Mouse (Mus musculus) urinary bladder, postnatal 25 days (tissue): ENCODE measurements at regions not wholly inside any gene's neighbourhood (a gene's known extent, or its start where the extent isn't known, plus 50 kb on each side); places are given as distances from the start of the nearest gene placed in this dataset.

Source experiments
- DNase-seq: peaks from one replicate; pipeline ENCODE4 v3.0.0; 2022; ENCODE audit warnings: low spot score

GRCm38 (mm10) chr5:90164434-90164833 lies 59.4 kb downstream of the Cox18 start:
- DNase-seq, result no peak

GRCm38 (mm10) chr5:90163033-90163859 lies 60.6 kb downstream of the Cox18 start:
- DNase-seq, result no peak

- DNase-seq, result no peak
Observed at GRCm38 (mm10) chr5:90160281-90160680, 63.5 kb downstream of the Cox18 start.

- DNase-seq, result no peak
Observed at GRCm38 (mm10) chr5:90156522-90156921, 67.3 kb downstream of the Cox18 start.

GRCm38 (mm10) chr5:90149611-90150532 lies 73.9 kb downstream of the Cox18 start:
- no peak for DNase-seq

- DNase-seq, result no peak
Observed at GRCm38 (mm10) chr5:90135971-90136370, 87.8 kb downstream of the Cox18 start.

- DNase-seq, result no peak
Observed at GRCm38 (mm10) chr5:90107036-90107435, 116.8 kb downstream of the Cox18 start.

GRCm38 (mm10) chr5:90104672-90105071 lies 119.1 kb downstream of the Cox18 start:
- DNase-seq, result no peak

- DNase-seq, result no peak
Observed at GRCm38 (mm10) chr5:90088541-90088940, 135.3 kb downstream of the Cox18 start.

- DNase-seq, result no peak
Observed at GRCm38 (mm10) chr5:90086491-90086890, 137.3 kb downstream of the Cox18 start.

- no peak for DNase-seq
Observed at GRCm38 (mm10) chr5:90077025-90077536, 146.7 kb downstream of the Cox18 start.

GRCm38 (mm10) chr5:90075629-90076349 lies 148.0 kb downstream of the Cox18 start:
- no peak for DNase-seq

GRCm38 (mm10) chr5:90071806-90072205 lies 152.0 kb downstream of the Cox18 start:
- DNase-seq, result no peak

- no peak for DNase-seq
Observed at GRCm38 (mm10) chr5:90068601-90069000, 155.2 kb downstream of the Cox18 start.

- no peak for DNase-seq
Observed at GRCm38 (mm10) chr5:90067817-90068216, 156.0 kb downstream of the Cox18 start.

GRCm38 (mm10) chr5:90065884-90066615 lies 157.8 kb downstream of the Cox18 start:
- DNase-seq, result no peak

GRCm38 (mm10) chr5:90055686-90056085 lies 168.1 kb downstream of the Cox18 start:
- no peak for DNase-seq

GRCm38 (mm10) chr5:90052516-90052915 lies 169.4 kb upstream of the Adamts3 start:
- DNase-seq, result no peak

GRCm38 (mm10) chr5:90049856-90050255 lies 166.7 kb upstream of the Adamts3 start:
- DNase-seq, result no peak

GRCm38 (mm10) chr5:90042781-90043180 lies 159.6 kb upstream of the Adamts3 start:
- no peak for DNase-seq

GRCm38 (mm10) chr5:90033103-90033502 lies 150.0 kb upstream of the Adamts3 start:
- no peak for DNase-seq
